8 mouse cellular contexts compared by ENCODE assay signal in the genomic region with DNA sequence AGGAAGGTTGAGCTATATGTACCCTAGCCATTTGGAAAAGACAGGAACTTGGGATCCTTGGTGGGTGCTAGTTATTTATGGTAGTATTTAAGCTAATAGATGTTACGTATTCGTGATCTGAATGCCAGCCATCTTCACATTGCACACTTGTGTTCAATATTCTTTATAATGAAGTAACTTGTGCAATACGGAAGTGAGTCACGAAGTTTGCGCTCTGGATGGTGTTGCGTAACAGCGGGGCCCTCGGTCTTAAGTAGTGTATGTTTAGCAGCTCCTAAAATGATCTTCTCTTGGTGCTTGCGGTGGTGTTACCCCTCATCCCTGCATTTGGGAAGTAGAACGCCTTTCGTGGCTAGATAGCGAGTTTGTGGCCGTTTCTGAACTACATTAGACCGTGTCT. TPM values are rescaled to one million over a fixed set of nuclear protein-coding genes. Genes with fewer than 3 reads are reported as not detected.
DNase-seq lines count a peak whose midpoint lies in the region; ATAC-seq and TF ChIP-seq lines count a peak whose summit lies in the region.

No protein-coding gene starts in this region.

- H3K27me3 ChIP-seq in hindbrain, embryonic 15.5 days = no peaks in the 10 kb centered on the region
- no peaks in the 10 kb centered on the region for H3K27me3 ChIP-seq in liver, embryonic 14.5 days (ENCODE audit: control insufficient read depth, insufficient read depth, low read length)

- TF ChIP-seq EP300 in liver, embryonic 14.5 days (IDR thresholded peaks at IDR 0.05; ENCODE audit: low read depth) = no peak

- peaks cover 13% of the 10 kb centered on the region for H3K36me3 ChIP-seq in hindbrain, embryonic 15.5 days
- peaks cover 23% of the 10 kb centered on the region for H3K36me3 ChIP-seq in liver, embryonic 14.5 days (replicated peaks; ENCODE audit: control insufficient read depth, insufficient read depth, low read depth)

- intact Hi-C loops in left cerebral cortex, postnatal 10 days (cut with DNase I) = no loop called here

- peak overlapping the region; percentile 95 for H3K4me3 ChIP-seq in hindbrain, embryonic 15.5 days
- H3K4me3 ChIP-seq in liver, embryonic 14.5 days (ENCODE audit: insufficient read depth in 1 of 2, low read depth in 2 of 2, low read length in 2 of 2) = peak overlapping the region; percentile 75 to 78

- H3K4me2 ChIP-seq in hindbrain, embryonic 15.5 days = peak overlapping the region; percentile 97
- H3K4me2 ChIP-seq in liver, embryonic 14.5 days (ENCODE audit: low read depth) = peak overlapping the region; percentile 88

- DNase-seq in CD4-positive, CD25-positive, alpha-beta regulatory T cell, adult 2 months (ENCODE audit: low read depth, low spot score) = peak; percentile 81
- DNase-seq in MN1 (ENCODE audit: low spot score) = peak; percentile 51
- DNase-seq in fibroblast of lung, adult 2 months (ENCODE audit: low read depth) = peak; percentile 58
- peak; percentile 49 to 63 (median 60) for DNase-seq in liver, embryonic 14.5 days (ENCODE audit: low read depth in 3 of 3, low spot score in 3 of 3)
- peak; percentile 53 to 64 for DNase-seq in natural killer cell, adult 2 months (ENCODE audit: low spot score in 2 of 2)
- DNase-seq in left cerebral cortex, postnatal 10 days (ENCODE audit: extremely low spot score in 1 of 2, low spot score in 2 of 2) = no peak
- no peak for DNase-seq in layer of hippocampus, postnatal 14 days (ENCODE audit: low spot score in 2 of 2)

- TF ChIP-seq CTCF in liver, embryonic 14.5 days (IDR thresholded peaks at IDR 0.05; ENCODE audit: low read depth) = no peak

- H3K27ac ChIP-seq in hindbrain, embryonic 15.5 days (replicated peaks) = no peak overlapping the region
- H3K27ac ChIP-seq in liver, embryonic 14.5 days = peak overlapping the region; percentile 0

- 43% methylated on average over 14 of the region's 14 CpGs for WGBS in hindbrain, embryonic 15.5 days
- under 1% methylated on average over 14 of the region's 14 CpGs for WGBS in liver, embryonic 14.5 days (ENCODE audit: insufficient replicate concordance)

- no peaks in the 10 kb centered on the region for H3K9me3 ChIP-seq in hindbrain, embryonic 15.5 days
- no peaks in the 10 kb centered on the region for H3K9me3 ChIP-seq in liver, embryonic 14.5 days (ENCODE audit: control insufficient read depth, low read length)

- no peak for ATAC-seq in hindbrain, embryonic 15.5 days (ENCODE audit: low FRiP score, low read depth)
- ATAC-seq in liver, embryonic 14.5 days (ENCODE audit: insufficient read depth) = no peak

- peaks cover 27% of the 10 kb centered on the region for H3K4me1 ChIP-seq in hindbrain, embryonic 15.5 days (replicated peaks)
- peaks cover 30 to 32% of the 10 kb centered on the region in 2 experiments for H3K4me1 ChIP-seq in liver, embryonic 14.5 days (replicated peaks; ENCODE audit: control insufficient read depth in 2 of 2, insufficient read depth in 2 of 2, low read length in 1 of 2)

- peak overlapping the region; percentile 70 for H3K9ac ChIP-seq in hindbrain, embryonic 15.5 days
- H3K9ac ChIP-seq in liver, embryonic 14.5 days (replicated peaks) = peak overlapping the region; percentile 90

RNA-seq across cellular contexts. Expression of gene H2afj, which starts 1.0 kb away (rescaled TPM):
- polyA plus RNA-seq in hindbrain, embryonic 15.5 days (2015; fragmentation: Nextera tagmentation; extraction: Ambion mirVana) = 106 and 109 TPM in 2 replicates
- polyA plus RNA-seq in liver, embryonic 14.5 days (2012; rRNA removed) = 62.4 and 112 TPM in 2 replicates
- polyA plus RNA-seq in liver, embryonic 14.5 days (2014; fragmentation: Nextera tagmentation; extraction: Ambion mirVana) = 130 and 133 TPM in 2 replicates
- 10 to 100 TPM; 45.5 to 48.8 TPM for total RNA-seq in left cerebral cortex, postnatal 10 days (2021)
- total RNA-seq in layer of hippocampus, postnatal 14 days (2021) = 10 to 100 TPM; 72.0 to 72.6 TPM

RNA-seq across cellular contexts. Expression of gene Hist4h4, which starts 4.9 kb away (rescaled TPM):
- polyA plus RNA-seq in hindbrain, embryonic 15.5 days (2015; fragmentation: Nextera tagmentation; extraction: Ambion mirVana) = 0.43 and 0.52 TPM in 2 replicates
- polyA plus RNA-seq in liver, embryonic 14.5 days (2012; rRNA removed) = 2.4 and 3.2 TPM in 2 replicates
- 1.6 and 1.8 TPM in 2 replicates for polyA plus RNA-seq in liver, embryonic 14.5 days (2014; fragmentation: Nextera tagmentation; extraction: Ambion mirVana)
- 10 to 100 TPM in 1 of 2 experiments, 1 to 10 TPM in 1; 9.6 to 11.8 TPM for total RNA-seq in left cerebral cortex, postnatal 10 days (2021)
- total RNA-seq in layer of hippocampus, postnatal 14 days (2021) = 10 to 100 TPM; 10.9 to 12.0 TPM

RNA-seq across cellular contexts. Expression of gene BC049715, which starts 18.3 kb away (rescaled TPM):
- 1.2 and 1.3 TPM in 2 replicates for polyA plus RNA-seq in hindbrain, embryonic 15.5 days (2015; fragmentation: Nextera tagmentation; extraction: Ambion mirVana)
- polyA plus RNA-seq in liver, embryonic 14.5 days (2012; rRNA removed) = 0.13 and 0.73 TPM in 2 replicates
- 0.57 and 0.71 TPM in 2 replicates for polyA plus RNA-seq in liver, embryonic 14.5 days (2014; fragmentation: Nextera tagmentation; extraction: Ambion mirVana)
- 1 to 10 TPM; 4.9 to 5.0 TPM for total RNA-seq in left cerebral cortex, postnatal 10 days (2021)
- total RNA-seq in layer of hippocampus, postnatal 14 days (2021) = 1 to 10 TPM; 2.2 to 4.6 TPM

RNA-seq across cellular contexts. Expression of gene Wbp11, which starts 19.0 kb away (rescaled TPM):
- polyA plus RNA-seq in hindbrain, embryonic 15.5 days (2015; fragmentation: Nextera tagmentation; extraction: Ambion mirVana) = 72.3 and 78.4 TPM in 2 replicates
- 27.1 and 37.6 TPM in 2 replicates for polyA plus RNA-seq in liver, embryonic 14.5 days (2012; rRNA removed)
- polyA plus RNA-seq in liver, embryonic 14.5 days (2014; fragmentation: Nextera tagmentation; extraction: Ambion mirVana) = 51.3 and 59.3 TPM in 2 replicates
- total RNA-seq in left cerebral cortex, postnatal 10 days (2021) = 100 to 1,000 TPM; 123 to 124 TPM
- total RNA-seq in layer of hippocampus, postnatal 14 days (2021) = 100 to 1,000 TPM; 123 to 133 TPM

RNA-seq across cellular contexts. Expression of gene Smco3, which starts 26.2 kb away (rescaled TPM):
- 1.4 and 1.8 TPM in 2 replicates for polyA plus RNA-seq in hindbrain, embryonic 15.5 days (2015; fragmentation: Nextera tagmentation; extraction: Ambion mirVana)
- polyA plus RNA-seq in liver, embryonic 14.5 days (2012; rRNA removed) = 0.11 and 0.18 TPM in 2 replicates
- 0.15 TPM in 1 of 2 replicates, not detected in the other for polyA plus RNA-seq in liver, embryonic 14.5 days (2014; fragmentation: Nextera tagmentation; extraction: Ambion mirVana)
- 1 to 10 TPM; 2.0 to 4.0 TPM for total RNA-seq in left cerebral cortex, postnatal 10 days (2021)
- 1 to 10 TPM; 4.0 to 4.8 TPM for total RNA-seq in layer of hippocampus, postnatal 14 days (2021)

Comparison
In these comparisons a context has a peak if more than half of its experiments do, and no peak if none do; other contexts are left out.
1. DNase-seq: peak in CD4-positive, CD25-positive, alpha-beta regulatory T cell, adult 2 months (single experiment), MN1 (single experiment), fibroblast of lung, adult 2 months (single experiment), liver, embryonic 14.5 days (3 of 3) and natural killer cell, adult 2 months (2 of 2); none in left cerebral cortex, postnatal 10 days (0 of 2) and layer of hippocampus, postnatal 14 days (0 of 2).